ENCODE assay signal across 8 mouse cellular contexts in genomic region chr3:132684231-132684928, GRCm38 (mm10). TPM values are rescaled to one million over a fixed set of nuclear protein-coding genes. Genes with fewer than 3 reads are reported as not detected.
A peak's percentile ranks its signal among the peaks of the same experiment; 100 is the strongest.
DNase-seq lines count a peak whose midpoint lies in the region; ATAC-seq and TF ChIP-seq lines count a peak whose summit lies in the region.

Aimp1 (minus strand) TSS chr3:132684370.

- WGBS in heart, adult 2 months = under 1% methylated on average over 27 of the region's 27 CpGs
- 2% methylated on average over 27 of the region's 27 CpGs for WGBS in forebrain, embryonic 13.5 days
- 1% methylated on average over 27 of the region's 27 CpGs for WGBS in hindbrain, embryonic 12.5 days
- WGBS in liver, embryonic 14.5 days (ENCODE audit: insufficient replicate concordance) = 2% methylated on average over 27 of the region's 27 CpGs

- peaks cover 5% of the 10 kb centered on the region for H3K4me1 ChIP-seq in heart, adult 2 months (ENCODE audit: control insufficient read depth, insufficient read depth, low read length)
- H3K4me1 ChIP-seq in forebrain, embryonic 13.5 days = peaks cover 19% of the 10 kb centered on the region
- H3K4me1 ChIP-seq in hindbrain, embryonic 12.5 days = peaks cover 14% of the 10 kb centered on the region
- H3K4me1 ChIP-seq in liver, embryonic 14.5 days (replicated peaks; ENCODE audit: control insufficient read depth in 2 of 2, insufficient read depth in 2 of 2, low read length in 1 of 2) = peaks cover 4 to 8% of the 10 kb centered on the region in 2 experiments

- DNase-seq in heart, adult 2 months = no peak
- DNase-seq in heart, adult 11 months = no peak
- peak; percentile 7 for DNase-seq in MN1 (ENCODE audit: low spot score)
- no peak for DNase-seq in liver, embryonic 14.5 days (ENCODE audit: low read depth in 3 of 3, low spot score in 3 of 3)
- DNase-seq in ovary, postnatal 14 days (ENCODE audit: low spot score) = no peak
- DNase-seq in ovary, postnatal 10 days (ENCODE audit: low spot score) = no peak

- H3K36me3 ChIP-seq in heart, adult 2 months (ENCODE audit: control insufficient read depth, insufficient read depth, low read length) = peaks cover 6% of the 10 kb centered on the region
- peaks cover 8% of the 10 kb centered on the region; the same call in 1 of the 2 replicates for H3K36me3 ChIP-seq in forebrain, embryonic 13.5 days (ENCODE audit: poor library complexity, severe bottlenecking)
- peaks cover 7% of the 10 kb centered on the region; the same call in 1 of the 2 replicates for H3K36me3 ChIP-seq in hindbrain, embryonic 12.5 days
- no peaks in the 10 kb centered on the region for H3K36me3 ChIP-seq in liver, embryonic 14.5 days (replicated peaks; ENCODE audit: control insufficient read depth, insufficient read depth, low read depth)

- peak within 1 kb of the TSS; percentile 89 for H3K9ac ChIP-seq in heart, adult 2 months (ENCODE audit: low read depth, low read length)
- peak within 1 kb of the TSS; percentile 88 for H3K9ac ChIP-seq in forebrain, embryonic 13.5 days
- H3K9ac ChIP-seq in hindbrain, embryonic 12.5 days = peak within 1 kb of the TSS; percentile 81
- peak within 1 kb of the TSS; percentile 94 for H3K9ac ChIP-seq in liver, embryonic 14.5 days (replicated peaks)

- H3K79me2 ChIP-seq in heart, adult 2 months (replicated peaks; ENCODE audit: control insufficient read depth, insufficient read depth, low read length) = no peaks in the 10 kb centered on the region

- peak within 1 kb of the TSS; percentile 74 for H3K4me3 ChIP-seq in heart, adult 2 months
- H3K4me3 ChIP-seq in forebrain, embryonic 13.5 days = peak within 1 kb of the TSS; percentile 83
- H3K4me3 ChIP-seq in hindbrain, embryonic 12.5 days = peak within 1 kb of the TSS; percentile 71
- H3K4me3 ChIP-seq in liver, embryonic 14.5 days (ENCODE audit: insufficient read depth in 1 of 2, low read depth in 2 of 2, low read length in 2 of 2) = peak within 1 kb of the TSS; percentile 90 to 93

- no peak for TF ChIP-seq CTCF in heart, adult 2 months (IDR thresholded peaks at IDR 0.05)
- no peak for TF ChIP-seq CTCF in liver, embryonic 14.5 days (IDR thresholded peaks at IDR 0.05; ENCODE audit: low read depth)

- ATAC-seq in forebrain, embryonic 13.5 days = no peak
- ATAC-seq in hindbrain, embryonic 12.5 days (ENCODE audit: low FRiP score) = no peak
- no peak for ATAC-seq in liver, embryonic 14.5 days (ENCODE audit: insufficient read depth)

- H3K27me3 ChIP-seq in heart, adult 2 months (ENCODE audit: control insufficient read depth, insufficient read depth, low read length) = no peaks in the 10 kb centered on the region
- H3K27me3 ChIP-seq in forebrain, embryonic 13.5 days = no peaks in the 10 kb centered on the region
- no peaks in the 10 kb centered on the region for H3K27me3 ChIP-seq in hindbrain, embryonic 12.5 days
- no peaks in the 10 kb centered on the region for H3K27me3 ChIP-seq in liver, embryonic 14.5 days (ENCODE audit: control insufficient read depth, insufficient read depth, low read length)

- intact Hi-C loops in heart, adult 2 months (cut with DNase I) = loop anchor here (5.0 kb wide), 1 partner anchor 408 kb away; the partner anchor contains the start of genes Gstcd and Ints12

- TF ChIP-seq EP300 in heart, adult 2 months (IDR thresholded peaks at IDR 0.05; ENCODE audit: insufficient read depth, low read depth, low read length) = no peak
- TF ChIP-seq EP300 in liver, embryonic 14.5 days (IDR thresholded peaks at IDR 0.05; ENCODE audit: low read depth) = no peak

- TF ChIP-seq POLR2A in heart, adult 2 months (IDR thresholded peaks at IDR 0.05; ENCODE audit: insufficient read depth, low read depth, low read length) = no peak

- no peaks in the 10 kb centered on the region for H3K9me3 ChIP-seq in forebrain, embryonic 13.5 days (replicated peaks)
- no peaks in the 10 kb centered on the region for H3K9me3 ChIP-seq in hindbrain, embryonic 12.5 days (replicated peaks)
- H3K9me3 ChIP-seq in liver, embryonic 14.5 days (ENCODE audit: control insufficient read depth, low read length) = no peaks in the 10 kb centered on the region

- H3K27ac ChIP-seq in heart, adult 2 months = peak within 1 kb of the TSS; percentile 99
- H3K27ac ChIP-seq in forebrain, embryonic 13.5 days = peak within 1 kb of the TSS; percentile 76
- H3K27ac ChIP-seq in hindbrain, embryonic 12.5 days = peak within 1 kb of the TSS; percentile 88
- peak within 1 kb of the TSS; percentile 78 for H3K27ac ChIP-seq in liver, embryonic 14.5 days

- H3K4me2 ChIP-seq in forebrain, embryonic 13.5 days = peak within 1 kb of the TSS; percentile 79
- H3K4me2 ChIP-seq in hindbrain, embryonic 12.5 days (replicated peaks) = peak within 1 kb of the TSS; percentile 69
- H3K4me2 ChIP-seq in liver, embryonic 14.5 days (ENCODE audit: low read depth) = peak within 1 kb of the TSS; percentile 79

RNA-seq across cellular contexts. Expression of gene Aimp1, which starts in this region (rescaled TPM):
- 10 to 100 TPM; 45.7 to 57.7 TPM for total RNA-seq in heart, adult 2 months (2021)
- 18.8 and 27.3 TPM in 2 replicates for polyA plus RNA-seq in heart, adult 2 months (2012; rRNA removed)
- 67.0 and 74.3 TPM in 2 replicates for polyA plus RNA-seq in forebrain, embryonic 13.5 days (2015; fragmentation: Nextera tagmentation; extraction: Ambion mirVana)
- polyA plus RNA-seq in hindbrain, embryonic 12.5 days (2016; fragmentation: Nextera tagmentation; extraction: Ambion mirVana) = 64.2 and 67.0 TPM in 2 replicates
- 15.7 and 37.0 TPM in 2 replicates for polyA plus RNA-seq in liver, embryonic 14.5 days (2012; rRNA removed)
- polyA plus RNA-seq in liver, embryonic 14.5 days (2014; fragmentation: Nextera tagmentation; extraction: Ambion mirVana) = 45.2 and 48.4 TPM in 2 replicates
